Mouse (Mus musculus): ENCODE measurements around the gene Gmds. TPM values are rescaled to one million over a fixed set of nuclear protein-coding genes. Genes with fewer than 3 reads are reported as not detected.

Gene Gmds
- total RNA-seq, 2 experiments from 2014 or later: 2.0 to 13.3 TPM

DNA sequence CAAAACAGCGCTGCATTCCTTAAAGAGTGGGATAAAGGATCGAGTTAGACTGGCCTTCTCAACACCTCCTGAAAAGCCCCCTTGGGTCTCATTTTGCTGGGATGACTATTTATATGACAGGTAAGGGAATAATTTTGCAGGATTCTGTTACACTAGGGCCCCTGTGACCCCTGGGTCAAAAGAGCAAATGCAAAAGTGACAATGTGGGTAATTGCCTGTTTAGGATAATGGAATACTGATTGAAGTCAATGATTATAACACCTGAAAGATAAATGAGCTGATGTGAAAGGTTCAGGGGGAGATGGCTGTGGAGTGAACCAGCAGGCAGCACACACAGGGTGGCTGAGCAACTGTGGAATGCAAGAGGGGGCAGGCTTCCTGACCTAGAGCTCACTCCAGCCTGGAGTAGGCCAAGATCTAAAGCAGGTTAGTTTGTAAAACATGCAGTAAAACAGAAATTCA, 367.5 kb downstream of the Gmds start:
- no peak for ATAC-seq (replicated peaks; ENCODE audit: low FRiP score, poor library complexity, severe bottlenecking)

- ATAC-seq (replicated peaks; ENCODE audit: low FRiP score, poor library complexity, severe bottlenecking): no peak
Observed at GRCm38 (mm10) chr13:31968272-31968671, 370.3 kb downstream of the Gmds start.

DNA sequence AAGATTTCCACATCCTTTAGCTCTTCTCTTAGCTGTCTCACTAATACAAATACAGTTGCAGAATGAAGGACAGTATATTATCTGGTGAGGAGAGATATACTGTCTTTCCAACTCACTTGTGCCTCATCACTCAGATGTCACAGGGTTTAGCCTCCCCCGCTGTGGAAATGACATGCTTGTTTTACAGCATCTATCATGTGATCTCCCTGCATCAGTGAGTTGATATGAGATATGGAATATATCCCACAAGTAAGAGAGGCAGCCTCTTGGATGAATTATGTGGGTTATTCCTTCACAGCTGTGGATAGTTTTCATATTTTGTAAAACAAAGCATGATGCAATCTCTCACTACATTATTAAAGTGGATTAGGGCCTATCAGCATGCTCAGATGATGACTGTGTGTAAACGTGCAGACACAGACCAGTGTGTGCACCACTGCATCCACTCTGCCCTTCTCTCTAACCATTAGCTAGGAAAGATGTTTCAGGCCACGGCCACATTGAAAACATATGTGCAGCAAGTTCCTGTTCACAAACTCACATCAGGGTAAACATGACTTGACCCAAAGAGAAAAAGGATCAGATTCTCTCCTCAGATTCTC, 371.5 kb downstream of the Gmds start:
- no peak for ATAC-seq (replicated peaks; ENCODE audit: low FRiP score, poor library complexity, severe bottlenecking)

DNA sequence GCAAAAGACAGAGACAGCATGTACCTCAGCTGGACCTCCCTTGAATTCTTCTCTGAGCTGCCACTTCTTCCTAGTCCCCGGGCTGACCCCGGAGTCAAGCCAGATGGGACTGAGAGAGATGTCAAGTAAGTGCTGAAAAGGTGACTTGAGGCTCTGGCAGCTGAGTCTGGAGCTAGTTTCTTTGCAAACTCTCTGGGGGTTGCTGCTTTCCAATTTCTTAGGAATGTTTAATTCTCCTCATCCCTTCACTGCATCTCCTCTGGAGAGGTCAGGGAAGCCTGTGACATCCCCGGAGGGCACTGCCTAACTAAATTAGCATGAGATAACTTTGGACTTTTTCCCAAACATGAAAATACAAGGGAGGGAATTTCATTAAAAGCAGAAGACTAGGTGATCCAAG, 378.0 kb downstream of the Gmds start:
- no peak for ATAC-seq (replicated peaks; ENCODE audit: low FRiP score, poor library complexity, severe bottlenecking)

DNA sequence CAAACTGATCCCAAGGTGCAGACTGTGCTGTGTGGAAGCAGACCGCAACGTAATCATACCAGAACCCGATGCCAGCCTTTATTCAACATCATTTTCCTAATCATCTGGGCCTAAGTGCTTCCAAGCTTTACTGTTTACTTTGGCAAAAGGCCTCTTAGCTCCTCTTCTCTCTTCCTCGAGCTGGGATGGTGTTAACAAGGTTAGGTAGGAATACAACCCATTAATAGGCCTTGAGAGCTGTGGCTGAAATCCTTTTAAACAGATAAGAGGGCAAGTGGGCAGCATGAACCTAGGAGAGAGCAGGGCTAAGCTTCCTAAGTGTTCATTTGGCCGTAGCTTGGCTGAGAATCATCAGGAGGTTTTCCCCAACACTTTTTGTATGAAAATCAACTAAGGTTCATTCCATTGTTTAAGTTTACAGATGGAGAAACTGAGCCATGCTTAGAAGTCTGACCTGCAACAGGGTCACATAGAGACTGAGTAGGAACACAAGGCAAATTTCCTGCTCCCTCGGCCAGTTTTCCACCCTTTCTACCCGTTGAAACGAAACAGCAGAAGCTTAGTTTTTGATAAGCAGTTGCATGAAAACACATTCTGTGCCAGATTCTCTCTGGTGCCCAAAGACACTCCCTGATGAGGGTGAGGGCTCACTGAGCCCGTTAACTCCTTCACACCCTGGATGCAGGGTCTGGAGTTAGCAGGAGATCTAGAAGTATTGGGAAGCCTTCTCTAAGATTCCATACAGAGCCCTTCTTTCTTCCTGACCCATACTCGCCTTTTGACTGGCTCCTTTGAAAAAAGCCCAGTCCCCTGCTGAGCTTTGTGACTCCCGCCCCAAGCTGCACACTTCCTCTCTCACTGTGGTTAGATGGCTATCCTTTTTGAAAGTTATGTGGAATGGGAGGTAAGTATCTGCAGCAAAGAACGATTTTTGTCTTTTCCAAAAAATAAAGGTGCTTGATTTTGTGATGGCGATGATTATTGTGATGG, 379.9 kb downstream of the Gmds start:
- ATAC-seq (replicated peaks; ENCODE audit: low FRiP score, poor library complexity, severe bottlenecking): no peak

GRCm38 (mm10) chr13:31956584-31956983, 382.0 kb downstream of the Gmds start:
- peak; percentile 60; the same call in 1 of the 2 replicates for ATAC-seq (replicated peaks; ENCODE audit: low FRiP score, poor library complexity, severe bottlenecking)

DNA sequence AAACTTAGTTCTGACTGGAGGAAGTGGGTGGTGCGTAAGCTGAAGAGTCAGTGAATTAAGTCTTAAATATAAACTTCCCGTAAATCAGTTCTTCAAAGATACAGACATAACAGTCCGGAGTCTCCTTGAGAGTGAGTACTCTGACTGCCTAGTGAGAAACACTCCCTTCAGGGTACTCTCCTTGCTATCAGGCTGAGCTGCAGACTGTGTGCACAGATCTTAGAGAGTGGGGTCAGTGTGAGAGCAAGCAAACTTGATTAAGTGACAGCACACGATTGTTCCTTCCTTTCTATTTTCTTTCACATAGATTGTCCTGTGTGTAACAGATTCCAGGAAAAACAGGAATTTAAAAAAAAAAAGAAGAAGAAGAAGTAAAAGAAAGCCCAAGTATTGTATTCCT, 382.4 kb downstream of the Gmds start:
- no peak for ATAC-seq (replicated peaks; ENCODE audit: low FRiP score, poor library complexity, severe bottlenecking)

DNA sequence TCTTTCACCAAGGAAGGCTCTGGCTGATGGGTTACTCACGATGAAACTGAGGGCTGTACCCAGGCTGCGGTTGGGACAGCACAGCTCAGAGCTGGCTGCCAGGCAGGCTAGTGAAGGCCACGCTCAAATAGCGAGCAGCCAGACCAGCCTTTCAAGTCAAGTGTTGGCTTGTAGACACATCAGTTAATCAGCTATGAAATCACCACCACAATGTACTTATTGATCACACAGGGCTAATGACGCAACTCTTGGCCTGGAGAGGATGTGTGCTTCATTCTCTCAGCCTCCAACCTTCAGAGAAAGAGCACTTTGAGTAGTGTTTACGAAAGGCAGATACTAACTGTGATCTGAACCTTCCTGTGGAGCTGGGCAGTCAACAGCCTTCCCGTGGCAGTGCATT, 383.4 kb downstream of the Gmds start:
- no peak for ATAC-seq (replicated peaks; ENCODE audit: low FRiP score, poor library complexity, severe bottlenecking)

DNA sequence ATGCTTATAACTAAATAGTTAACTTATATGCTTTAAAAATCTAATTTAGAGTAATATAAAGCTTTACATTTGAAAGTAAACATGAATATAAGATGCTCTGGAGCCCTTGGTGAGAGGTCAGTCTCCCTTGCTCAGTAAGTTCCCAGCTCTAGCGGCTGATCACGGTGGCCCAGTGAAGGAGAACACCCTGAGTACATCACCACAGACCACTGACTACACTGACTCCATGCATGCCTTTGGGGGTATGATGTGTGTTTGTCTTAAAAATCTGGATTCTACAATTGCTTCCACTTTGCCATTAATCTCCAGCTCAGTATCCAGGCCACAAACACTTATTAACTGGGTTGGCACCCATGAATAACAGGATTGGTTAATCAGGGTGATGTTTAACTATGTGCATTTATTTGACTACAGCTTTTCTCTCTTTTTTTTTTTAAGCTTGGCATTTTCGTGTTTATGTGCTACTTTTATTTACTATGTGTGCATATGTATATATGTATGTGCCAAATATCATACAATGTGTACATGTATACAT, 393.8 kb downstream of the Gmds start:
- ATAC-seq (replicated peaks; ENCODE audit: low FRiP score, poor library complexity, severe bottlenecking): no peak

DNA sequence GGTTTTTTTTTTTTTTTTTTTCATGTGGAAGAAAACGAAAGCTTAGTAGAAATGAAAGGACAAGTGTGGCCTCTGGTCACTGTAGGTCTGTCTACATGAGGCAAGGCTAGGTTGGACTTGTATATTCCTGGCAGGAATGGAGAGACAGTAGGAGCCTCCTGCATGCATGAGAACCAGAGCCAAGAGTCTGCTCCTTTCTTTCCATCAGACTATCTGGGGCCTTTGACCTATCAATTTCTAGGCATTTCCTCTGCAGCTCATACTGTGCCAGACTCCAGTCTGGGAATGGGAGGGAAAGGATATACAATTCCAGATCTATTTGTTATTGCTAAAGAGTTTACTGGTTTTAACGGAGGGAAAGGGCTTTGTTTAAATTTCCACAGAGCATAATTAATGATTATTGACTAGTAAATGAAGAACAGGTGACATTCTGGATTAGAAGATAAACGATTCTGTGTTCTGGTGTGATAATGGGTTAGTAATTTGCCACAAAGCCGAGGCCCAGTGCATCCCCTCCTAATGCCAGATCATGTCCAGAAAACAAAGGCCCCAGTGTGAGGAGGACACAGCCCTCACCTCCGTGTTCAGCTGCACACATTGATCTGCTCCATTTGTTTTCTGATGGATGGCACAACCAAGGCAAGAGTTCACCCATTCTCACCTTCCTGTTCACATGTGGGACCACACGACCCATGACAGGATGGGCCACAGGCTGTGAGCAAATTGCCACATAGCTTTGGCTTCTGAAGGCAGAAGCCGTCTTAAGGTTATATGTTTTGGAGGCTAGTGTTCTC, 394.9 kb downstream of the Gmds start:
- no peak for ATAC-seq (replicated peaks; ENCODE audit: low FRiP score, poor library complexity, severe bottlenecking)

- ATAC-seq (replicated peaks; ENCODE audit: low FRiP score, poor library complexity, severe bottlenecking): no peak
Observed at GRCm38 (mm10) chr13:31929299-31929698, 409.2 kb downstream of the Gmds start.

DNA sequence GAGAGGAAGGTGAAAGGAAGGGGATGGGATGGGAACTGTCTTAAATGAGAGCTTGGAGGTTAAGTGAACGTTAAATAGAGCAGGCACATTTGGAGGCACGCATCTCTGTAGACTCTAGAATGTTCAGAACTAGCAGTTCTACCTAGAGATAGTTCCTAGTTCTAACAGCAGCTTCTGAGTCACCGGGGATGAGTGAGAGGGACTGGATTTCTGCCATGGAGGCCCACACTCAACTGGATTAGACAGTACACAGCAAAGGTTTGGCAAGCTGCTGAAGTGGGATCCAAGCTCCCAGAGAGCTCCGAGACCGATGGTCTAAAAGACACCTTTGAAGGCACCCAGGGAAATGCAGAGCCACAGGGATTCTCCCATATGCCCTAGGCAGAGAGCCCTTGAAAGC, 411.9 kb downstream of the Gmds start:
- no peak for ATAC-seq (replicated peaks; ENCODE audit: low FRiP score, poor library complexity, severe bottlenecking)

- ATAC-seq (replicated peaks; ENCODE audit: low FRiP score, poor library complexity, severe bottlenecking): no peak
Observed at GRCm38 (mm10) chr13:31924506-31924905, 414.0 kb downstream of the Gmds start.

- ATAC-seq (replicated peaks; ENCODE audit: low FRiP score, poor library complexity, severe bottlenecking): no peak
Observed at GRCm38 (mm10) chr13:31919716-31920115, 418.8 kb downstream of the Gmds start.

GRCm38 (mm10) chr13:31917387-31917786, 421.2 kb downstream of the Gmds start:
- ATAC-seq (replicated peaks; ENCODE audit: low FRiP score, poor library complexity, severe bottlenecking): no peak

DNA sequence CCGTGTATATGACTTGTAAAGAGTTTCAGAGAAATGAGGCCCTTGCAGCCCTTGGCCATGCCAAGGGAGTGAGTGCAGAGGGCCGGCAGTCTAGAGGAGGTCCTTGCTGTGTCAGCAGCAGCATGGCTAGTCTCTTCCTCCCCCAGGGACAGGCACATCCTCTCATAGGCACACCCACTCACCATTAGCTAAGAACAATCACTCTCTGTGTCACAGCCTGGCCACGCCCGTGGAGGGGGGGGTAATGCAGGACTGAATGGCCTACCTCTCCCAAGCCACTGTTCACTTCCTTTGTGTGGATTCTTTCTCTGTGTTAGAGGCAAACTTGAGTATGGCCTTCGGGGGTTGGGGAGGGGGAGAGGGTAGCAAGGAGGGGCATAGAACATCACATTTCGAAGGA, 422.8 kb downstream of the Gmds start:
- no peak for ATAC-seq (replicated peaks; ENCODE audit: low FRiP score, poor library complexity, severe bottlenecking)

DNA sequence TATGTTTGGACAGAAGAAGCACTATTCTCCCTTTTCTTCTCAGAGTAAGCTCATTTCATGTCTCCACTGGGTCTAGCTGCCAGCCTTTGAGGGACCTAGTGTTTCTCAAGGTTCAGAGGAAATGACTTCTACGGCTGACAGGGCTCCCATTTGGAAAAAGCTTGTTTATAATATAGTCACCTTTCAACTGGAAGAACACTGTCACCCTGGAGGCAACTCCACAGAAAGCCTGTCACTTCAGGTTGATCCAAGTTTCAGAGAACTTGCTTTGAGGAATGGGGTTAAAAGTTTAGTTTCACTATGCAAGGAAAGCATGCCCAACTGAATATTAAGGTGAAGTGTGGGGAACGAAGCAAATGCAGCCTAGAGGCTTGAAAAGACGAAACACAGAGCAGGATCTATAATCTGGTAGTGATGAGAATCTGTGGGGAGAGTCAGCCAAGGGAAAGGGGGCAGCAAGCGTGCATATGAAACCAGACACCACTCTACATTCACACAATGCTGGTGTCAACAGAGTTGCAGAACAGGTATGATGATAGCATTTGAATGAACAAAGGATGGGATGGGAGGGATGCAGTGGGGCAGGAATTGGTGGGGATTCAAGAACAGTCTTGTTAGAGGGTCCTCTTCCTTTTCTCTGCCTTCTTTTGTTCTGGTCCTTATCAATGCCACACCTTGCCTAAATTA, 423.5 kb downstream of the Gmds start:
- ATAC-seq (replicated peaks; ENCODE audit: low FRiP score, poor library complexity, severe bottlenecking): no peak

- no peak for ATAC-seq (replicated peaks; ENCODE audit: low FRiP score, poor library complexity, severe bottlenecking)
Observed at GRCm38 (mm10) chr13:31911956-31912355, 426.6 kb downstream of the Gmds start.

- no peak for ATAC-seq (replicated peaks; ENCODE audit: low FRiP score, poor library complexity, severe bottlenecking)
Observed at GRCm38 (mm10) chr13:31911362-31911761, 427.2 kb downstream of the Gmds start.

- ATAC-seq (replicated peaks; ENCODE audit: low FRiP score, poor library complexity, severe bottlenecking): no peak
Observed at GRCm38 (mm10) chr13:31909031-31909430, 429.5 kb downstream of the Gmds start.

Data from erythroblast, adult 5-6 weeks (primary cell).